Mouse (Mus musculus) 3T3-L1 (cell line): ENCODE results near the gene Dmkn.
"Not testable (repeated sequence)": the region's sequence is repeated elsewhere in the genome, so short reads cannot be mapped to it uniquely, and the experiment has no call there.

ENCODE experiments used
- DNase-seq: peaks from one replicate; pipeline ENCODE4 v3.0.0-alpha.2; 2015; ENCODE audit warnings: low read depth, low spot score

The Dmkn gene

DNA sequence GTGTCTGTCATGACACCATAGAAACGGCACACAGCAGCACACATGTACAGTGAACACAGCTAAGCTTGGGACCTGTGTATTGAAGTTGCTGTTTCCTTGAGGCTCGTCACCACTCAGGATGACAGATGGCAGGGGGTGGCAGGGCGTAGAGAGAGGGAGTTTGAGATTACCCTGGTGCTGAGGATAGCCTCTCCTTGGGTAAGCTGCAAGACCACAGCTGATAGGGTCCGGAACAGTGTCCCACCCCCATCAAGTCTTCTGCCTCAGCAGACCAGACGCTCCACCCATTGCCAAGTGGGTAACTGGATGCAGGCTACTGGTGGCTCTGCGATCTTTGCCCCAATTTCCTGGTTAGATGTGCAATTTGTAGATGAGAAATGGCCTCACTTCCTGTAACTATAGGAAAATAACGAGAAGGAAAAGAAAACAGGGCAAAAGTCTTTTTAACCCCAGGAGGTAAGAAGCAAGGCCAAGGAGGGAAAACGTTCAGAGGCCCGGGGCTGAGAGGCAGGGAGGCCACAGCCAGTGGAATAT is 48.3 kb downstream of the Dmkn start:
- no peak for DNase-seq

- DNase-seq = no peak
Measured at GRCm38 (mm10) chr7:30812291-30812807, 48.8 kb downstream of the Dmkn start.

- DNase-seq = no peak
Measured at GRCm38 (mm10) chr7:30820131-30820530, 56.6 kb downstream of the Dmkn start.

DNA sequence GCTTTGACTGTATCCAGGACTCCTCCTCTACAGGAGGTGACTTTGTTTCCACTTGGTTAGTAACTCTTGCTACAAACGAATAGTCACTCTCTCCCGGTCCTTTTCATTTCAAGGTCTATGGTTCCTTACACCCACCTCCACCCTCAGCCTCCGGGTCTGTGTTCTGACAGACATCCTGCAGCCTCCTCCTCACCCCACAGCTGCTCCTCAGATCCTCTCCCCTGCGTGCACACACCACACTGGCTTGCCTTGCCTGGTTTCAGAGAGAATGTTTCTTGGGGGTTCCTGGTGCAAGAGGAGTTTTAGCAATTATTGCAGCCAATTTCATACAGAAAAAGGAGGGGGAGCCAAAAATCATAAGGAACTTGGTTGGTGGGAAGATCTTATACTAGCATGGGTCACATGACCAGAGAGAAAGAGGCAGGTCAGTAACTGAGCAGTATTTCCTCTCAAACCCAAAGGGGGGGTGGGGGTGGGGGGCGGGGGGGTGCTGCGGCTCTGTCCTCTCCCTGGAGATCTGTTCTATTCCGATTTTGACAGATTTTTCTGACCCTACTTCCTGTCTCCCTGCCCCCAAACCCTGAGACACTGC is 57.4 kb downstream of the Dmkn start:
- no peak for DNase-seq

DNA sequence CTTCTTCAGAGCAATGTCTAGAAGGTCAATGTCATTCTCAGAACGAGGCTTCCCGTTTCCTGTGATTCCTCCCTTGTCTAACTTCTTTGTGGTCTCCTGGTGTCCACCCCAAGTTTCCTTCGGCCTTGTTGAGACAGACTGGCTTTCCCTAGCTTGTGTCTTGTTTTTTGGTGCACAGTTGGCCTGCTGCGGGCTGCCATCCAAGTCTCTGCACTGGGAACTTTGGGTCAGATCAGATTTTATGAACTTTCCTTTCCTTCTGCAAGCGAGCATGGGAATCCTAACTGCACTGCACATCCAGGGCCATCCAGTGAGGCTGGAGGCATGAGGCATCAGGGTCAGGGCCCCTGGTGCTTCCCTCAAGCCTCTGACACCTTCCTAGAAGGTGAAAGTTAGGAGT is 58.0 kb downstream of the Dmkn start:
- no peak for DNase-seq

DNA sequence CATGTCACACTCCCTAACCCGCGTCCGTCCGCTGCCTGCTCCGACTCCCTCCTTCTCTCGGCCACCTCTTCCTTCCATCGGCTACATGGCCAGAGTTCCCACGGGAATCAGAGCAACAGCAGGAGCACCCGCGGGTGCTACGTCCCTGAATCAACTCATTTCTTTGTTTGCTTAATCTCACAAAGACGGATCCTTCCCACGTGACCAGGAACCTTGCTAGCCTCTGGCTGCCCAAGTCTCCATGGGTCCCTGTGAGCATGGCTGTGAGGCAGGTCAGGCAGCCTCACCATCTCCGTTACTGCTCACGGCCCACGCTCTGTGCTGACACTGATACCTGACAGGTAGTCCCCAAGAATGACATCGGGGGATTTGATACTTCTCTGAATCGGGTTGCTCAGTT is 60.1 kb downstream of the Dmkn start, which contains the start of gene Ffar2:
Ffar2 (minus strand) TSS at position 101 of the 400 bp plus-strand sequence.
- DNase-seq = no peak

DNA sequence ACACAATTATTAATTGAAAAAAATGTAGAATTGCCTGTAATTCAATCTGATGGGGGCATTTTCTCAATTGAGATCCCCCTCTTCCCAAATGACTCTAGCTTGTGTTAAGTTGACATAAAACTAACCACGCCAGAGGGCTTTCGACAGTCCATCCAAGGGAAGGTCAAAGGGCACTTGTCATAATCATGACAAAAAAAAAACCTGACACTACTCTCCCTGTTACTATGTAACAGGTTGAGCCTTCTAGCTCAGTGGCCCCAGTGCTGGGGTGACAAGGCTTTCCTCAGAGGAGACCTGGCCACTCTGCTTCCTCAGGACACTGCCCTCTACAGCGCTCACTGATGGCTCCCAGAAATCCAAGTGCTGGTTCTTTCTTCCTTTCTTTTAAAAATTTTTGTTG is 60.8 kb downstream of the Dmkn start:
- DNase-seq = no peak

GRCm38 (mm10) chr7:30826660-30827059 is 63.1 kb downstream of the Dmkn start:
- DNase-seq = no peak

- DNase-seq = not testable (repeated sequence)
Measured at GRCm38 (mm10) chr7:30828871-30829270, 65.3 kb downstream of the Dmkn start.

- no peak for DNase-seq
Measured at GRCm38 (mm10) chr7:30829428-30829827, 65.9 kb downstream of the Dmkn start.
